Mouse (Mus musculus) layer of hippocampus, adult 9-11 months (tissue): Measurements from ENCODE around the gene Plekhg5.
A peak's percentile ranks its signal among the peaks of the same experiment; 100 is the strongest.

Experiments
- DNase-seq: peaks from one replicate; pipeline ENCODE4 v3.0.0; 2022

Gene Plekhg5

GRCm38 (mm10) chr4:152153771-152154177 is 81.5 kb downstream of the Plekhg5 start:
- peak; percentile 76 for DNase-seq

GRCm38 (mm10) chr4:152155019-152155418 is 82.7 kb downstream of the Plekhg5 start:
- no peak for DNase-seq

- no peak for DNase-seq
Observed at GRCm38 (mm10) chr4:152157779-152158584, 85.7 kb downstream of the Plekhg5 start.

GRCm38 (mm10) chr4:152158585-152159284 is 86.4 kb downstream of the Plekhg5 start, which contains the start of gene Hes2:
Gene Hes2, plus strand, starts transcription at chr4:152158867.
- no peak for DNase-seq

GRCm38 (mm10) chr4:152159285-152159678 is 87.0 kb downstream of the Plekhg5 start:
- no peak for DNase-seq

- DNase-seq, result no peak
Observed at GRCm38 (mm10) chr4:152160748-152161147, 88.5 kb downstream of the Plekhg5 start.

GRCm38 (mm10) chr4:152161601-152162000 is 89.3 kb downstream of the Plekhg5 start:
- no peak for DNase-seq

GRCm38 (mm10) chr4:152162748-152163147 is 90.5 kb downstream of the Plekhg5 start:
- no peak for DNase-seq
